Mouse (Mus musculus) liver, adult 2 months (tissue): ENCODE results near the gene Ift20. TPM values are rescaled to one million over a fixed set of nuclear protein-coding genes. Genes with fewer than 3 reads are reported as not detected.

Experiments used
- DNase-seq: peaks from one replicate; pipeline ENCODE4 v3.0.0-alpha.2; 2011; ENCODE audit warnings: low read depth, low spot score; ENCODE audit errors: extremely low read depth
- H3K27ac ChIP-seq: fragments of 200-500 bp; replicated peaks from 2 replicates; pipeline ENCODE4 v1.5.1; 2012; ENCODE audit warnings: low read depth, mild to moderate bottlenecking, control low read depth, inconsistent platforms, low read length; ENCODE audit not compliant: insufficient read depth
- H3K27me3 ChIP-seq: fragments of 200-500 bp; 2 replicates; pipeline ENCODE4 v1.6.1; 2012; ENCODE audit warnings: mild to moderate bottlenecking, moderate library complexity, low read length, inconsistent platforms; ENCODE audit not compliant: control insufficient read depth, insufficient read depth
- H3K36me3 ChIP-seq: fragments of 200-500 bp; 2 replicates; pipeline ENCODE4 v1.6.1; 2012; ENCODE audit warnings: low read length, inconsistent platforms; ENCODE audit not compliant: control insufficient read depth, insufficient read depth
- H3K4me1 ChIP-seq: fragments of 200-500 bp; 2 replicates; pipeline ENCODE4 v1.6.1; 2011; ENCODE audit warnings: low read length; ENCODE audit not compliant: control insufficient read depth, insufficient read depth
- H3K4me3 ChIP-seq: fragments of 200-500 bp; 2 replicates; pipeline ENCODE4 v1.5.1; 2011; ENCODE audit warnings: low read depth, mild to moderate bottlenecking, control low read depth, low read length, moderate library complexity; ENCODE audit not compliant: insufficient read depth
- H3K79me2 ChIP-seq: fragments of 200-500 bp; 2 replicates; pipeline ENCODE4 v1.6.1; 2012; ENCODE audit warnings: inconsistent platforms, mild to moderate bottlenecking, low read length, moderate library complexity; ENCODE audit not compliant: control insufficient read depth, insufficient read depth
- H3K9ac ChIP-seq: fragments of 200-500 bp; 2 replicates; pipeline ENCODE4 v1.6.1; 2012; ENCODE audit warnings: low read depth, mild to moderate bottlenecking, control low read depth, inconsistent platforms, low read length
- CTCF ChIP-seq: fragments of 200-500 bp; IDR thresholded peaks from 2 replicates; pipeline ENCODE4 v1.5.1; 2011; ENCODE audit warnings: low read depth, low read length, control low read depth
- POLR2A ChIP-seq: fragments of 200-500 bp; IDR thresholded peaks from 2 replicates; pipeline ENCODE4 v1.6.1; 2011; ENCODE audit warnings: low read length, control low read depth; ENCODE audit not compliant: insufficient read depth; ENCODE audit errors: extremely low read depth
- WGBS: fragments of 180-500 bp; shearing (Covaris S2); methylation state at CpG from one replicate; pipeline ENCODE4 v1.1.7; 2018; 5-methylcytosine and 5-hydroxymethylcytosine counted together
- polyA plus RNA-seq: library from polyadenylated mRNA; depleted of rRNA; stranded (reverse); fragments of >200 nt; gene quantifications from 2 replicates; pipeline ENCODE4 v1.2.3, GENCODE M21; 2012
- total RNA-seq: library from RNA; depleted of rRNA; stranded (reverse); fragments of >200 nt; gene quantifications from 2 replicates; pipeline ENCODE4 v1.2.3, GENCODE M21; 2014

Ift20 gene
- total and polyA plus RNA-seq, 2 experiments: 80.7 to 120 TPM

DNA sequence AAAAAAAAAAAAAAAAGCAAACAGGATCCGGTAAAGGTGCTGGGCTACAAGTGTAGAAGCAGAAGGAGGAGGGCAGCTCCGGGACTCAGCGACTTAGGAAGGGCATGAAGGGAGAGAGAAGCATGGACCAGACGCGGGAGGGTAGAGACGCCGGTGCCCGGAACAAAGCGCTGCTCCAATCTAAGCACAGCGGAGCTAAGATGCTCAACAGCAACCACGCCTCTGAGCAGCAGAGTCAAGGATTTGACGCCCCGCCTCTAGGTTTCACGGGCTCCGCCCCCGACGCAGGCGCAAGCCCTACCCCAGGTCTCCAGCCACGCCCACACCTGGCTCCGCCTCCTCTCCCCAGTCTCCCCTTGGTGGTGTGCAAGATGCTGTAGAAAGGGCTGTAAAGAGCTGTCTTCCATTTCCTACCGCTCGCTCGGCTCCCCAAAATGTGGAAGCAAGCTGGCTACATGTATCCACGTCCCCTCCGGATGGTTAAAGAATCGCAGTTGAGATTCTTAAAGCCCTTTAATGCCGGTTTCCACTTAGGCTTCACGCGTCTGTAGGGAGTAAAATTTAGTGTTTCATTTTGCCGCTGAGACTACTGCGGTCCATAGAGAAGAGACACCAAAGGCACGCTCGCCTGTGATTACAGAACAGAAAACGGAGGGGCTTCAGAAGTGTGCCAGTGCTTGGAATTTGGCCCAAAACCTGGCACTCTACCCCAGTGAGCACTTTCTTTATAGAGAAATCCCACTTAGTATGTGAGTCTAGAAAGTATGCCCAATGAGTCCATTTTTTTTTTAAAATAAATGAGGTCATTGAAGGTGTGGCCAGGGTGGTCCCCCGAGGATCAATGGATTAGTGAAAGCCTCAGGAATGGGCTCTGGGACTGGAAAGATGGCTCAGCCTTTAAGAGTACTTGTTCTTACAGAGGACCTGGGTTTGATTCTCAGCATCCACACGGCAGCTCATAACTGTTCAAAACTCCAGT lies 38.3 kb upstream of the Ift20 start, which contains the start of gene Sarm1:
TSS of gene Sarm1 (minus strand) at position 211 of the 979 bp plus-strand sequence.
- Histone ChIP-seq H3K36me3 (peaks cover 7% of the 10 kb centered on the region), H3K27me3 (no peaks in the 10 kb centered on the region), H3K9ac (peak within 1 kb of the TSS; percentile 62), H3K4me3 (peak within 1 kb of the TSS; percentile 45), H3K4me1 (peaks cover 15% of the 10 kb centered on the region), H3K79me2 (peaks cover 13% of the 10 kb centered on the region; the same call in 1 of the 2 replicates), H3K27ac (peak within 1 kb of the TSS; percentile 77)
- 2% methylated on average over 36 of the region's 36 CpGs for WGBS
- peak; percentile 89 for DNase-seq
- peak; percentile 35; the same call in 1 of the 2 replicates for TF ChIP-seq POLR2A
- TF ChIP-seq CTCF: no peak

DNA sequence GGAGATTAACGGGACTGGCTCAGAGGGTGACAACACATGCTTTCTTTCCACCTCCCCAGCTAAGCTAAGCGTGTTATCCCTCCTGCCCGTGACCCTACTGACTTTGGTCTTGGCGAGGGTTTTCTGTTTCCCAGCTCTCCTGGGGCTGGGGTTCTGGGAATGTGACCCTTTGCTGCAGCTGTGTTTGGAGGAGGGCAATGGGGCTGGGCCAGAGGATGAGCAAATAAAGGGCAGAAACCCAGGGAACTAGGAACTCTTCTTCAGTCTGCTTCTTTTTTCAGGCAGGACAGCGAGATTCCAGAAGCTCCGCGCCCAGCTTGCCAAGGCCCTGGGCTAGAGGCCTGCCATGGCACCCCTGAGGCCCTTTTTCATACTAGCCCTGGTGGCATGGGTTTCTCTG lies 37.2 kb upstream of the Ift20 start, which contains the start of gene Vtn:
TSS of gene Vtn (plus strand) at position 88 of the 400 bp plus-strand sequence.
- Histone ChIP-seq H3K27me3 (no peaks in the 10 kb centered on the region), H3K4me3 (peak within 1 kb of the TSS; percentile 89), H3K79me2 (peaks cover 13% of the 10 kb centered on the region; the same call in 1 of the 2 replicates), H3K4me1 (peaks cover 17% of the 10 kb centered on the region), H3K27ac (peak within 1 kb of the TSS; percentile 95), H3K9ac (peak within 1 kb of the TSS; percentile 80), H3K36me3 (peaks cover 7% of the 10 kb centered on the region)
- DNase-seq: peak; percentile 97
- WGBS: 11% methylated on average over 7 of the region's 7 CpGs
- TF ChIP-seq POLR2A (peak; percentile 92), CTCF (no peak)

DNA sequence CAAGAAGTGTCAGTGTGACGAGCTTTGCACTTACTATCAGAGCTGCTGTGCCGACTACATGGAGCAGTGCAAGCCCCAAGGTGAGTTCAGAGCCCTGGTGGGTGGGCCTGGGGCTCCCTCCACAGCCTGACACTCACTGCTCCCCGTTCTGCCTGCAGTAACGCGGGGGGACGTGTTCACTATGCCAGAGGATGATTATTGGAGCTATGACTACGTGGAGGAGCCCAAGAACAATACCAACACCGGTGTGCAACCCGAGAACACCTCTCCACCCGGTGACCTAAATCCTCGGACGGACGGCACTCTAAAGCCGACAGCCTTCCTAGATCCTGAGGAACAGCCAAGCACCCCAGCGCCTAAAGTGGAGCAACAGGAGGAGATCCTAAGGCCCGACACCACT lies 36.6 kb upstream of the Ift20 start:
- Histone ChIP-seq H3K4me3 (peak overlapping the region; percentile 89), H3K27me3 (no peaks in the 10 kb centered on the region), H3K4me1 (peaks cover 17% of the 10 kb centered on the region), H3K79me2 (peaks cover 13% of the 10 kb centered on the region; the same call in 1 of the 2 replicates), H3K9ac (peak overlapping the region; percentile 80), H3K27ac (peak overlapping the region; percentile 95), H3K36me3 (peaks cover 7% of the 10 kb centered on the region)
- 13% methylated on average over 16 of the region's 16 CpGs for WGBS
- DNase-seq: no peak
- TF ChIP-seq POLR2A (no peak), CTCF (no peak)

DNA sequence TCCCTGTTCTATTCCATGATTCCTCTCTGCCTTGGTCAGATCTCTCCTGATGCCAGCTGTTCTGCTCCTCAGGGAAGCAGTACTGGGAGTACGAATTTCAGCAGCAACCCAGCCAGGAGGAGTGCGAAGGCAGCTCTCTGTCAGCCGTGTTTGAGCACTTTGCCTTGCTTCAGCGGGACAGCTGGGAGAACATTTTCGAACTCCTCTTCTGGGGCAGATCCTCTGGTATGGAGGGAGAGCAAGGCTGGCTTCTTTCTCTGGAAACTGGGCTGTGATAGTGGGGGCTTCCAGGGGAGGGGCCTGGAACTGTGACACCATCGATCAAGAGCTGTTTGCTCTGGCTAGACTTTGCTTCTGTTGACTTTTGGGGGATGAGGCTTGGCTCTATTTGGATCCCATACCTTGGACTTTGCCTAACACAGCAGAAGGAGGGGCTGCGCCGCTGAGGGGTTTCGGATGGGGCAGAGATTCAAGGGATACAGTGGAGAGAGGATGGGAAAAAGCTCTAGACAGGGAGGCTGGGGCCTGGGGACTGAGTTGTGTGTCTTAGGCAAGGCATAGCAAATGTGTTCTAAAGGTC lies 35.4 kb upstream of the Ift20 start:
- H3K27me3 ChIP-seq: no peaks in the 10 kb centered on the region

DNA sequence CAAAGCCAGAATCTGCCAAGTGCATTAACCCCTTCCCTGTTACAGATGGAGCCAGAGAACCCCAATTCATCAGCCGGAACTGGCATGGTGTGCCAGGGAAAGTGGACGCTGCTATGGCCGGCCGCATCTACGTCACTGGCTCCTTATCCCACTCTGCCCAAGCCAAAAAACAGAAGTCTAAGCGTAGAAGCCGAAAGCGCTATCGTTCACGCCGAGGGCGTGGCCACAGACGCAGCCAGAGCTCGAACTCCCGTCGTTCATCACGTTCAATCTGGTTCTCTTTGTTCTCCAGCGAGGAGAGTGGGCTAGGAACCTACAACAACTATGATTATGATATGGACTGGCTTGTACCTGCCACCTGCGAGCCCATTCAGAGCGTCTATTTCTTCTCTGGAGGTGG lies 34.6 kb upstream of the Ift20 start:
- 28% methylated on average over 20 of the region's 20 CpGs for whole genome bisulfite sequencing
- peaks cover 13% of the 10 kb centered on the region; the same call in 1 of the 2 replicates for H3K79me2 ChIP-seq
- H3K4me3 ChIP-seq: peak overlapping the region; percentile 57
- peak overlapping the region; percentile 42 for H3K27ac ChIP-seq
- no peaks in the 10 kb centered on the region for H3K27me3 ChIP-seq
- TF ChIP-seq POLR2A (no peak), CTCF (no peak)
- peak; percentile 67 for DNase-seq
- H3K9ac ChIP-seq: peak overlapping the region; percentile 53
- H3K36me3 ChIP-seq: peaks cover 7% of the 10 kb centered on the region
- peaks cover 17% of the 10 kb centered on the region for H3K4me1 ChIP-seq

More for the DNA sequence above, 35.4 kb upstream of the Ift20 start:
- DNase-seq: peak; percentile 91
- Histone ChIP-seq H3K36me3 (peaks cover 7% of the 10 kb centered on the region), H3K27ac (peak overlapping the region; percentile 95), H3K79me2 (peaks cover 13% of the 10 kb centered on the region; the same call in 1 of the 2 replicates), H3K9ac (peak overlapping the region; percentile 80), H3K4me1 (peaks cover 17% of the 10 kb centered on the region), H3K4me3 (peak overlapping the region; percentile 89)
- 18% methylated on average over 9 of the region's 9 CpGs for WGBS
- TF ChIP-seq CTCF (no peak), POLR2A (peak; percentile 55; the same call in 1 of the 2 replicates)
